Mouse (Mus musculus): ENCODE data around the gene Mcrip2.

The Mcrip2 gene

DNA sequence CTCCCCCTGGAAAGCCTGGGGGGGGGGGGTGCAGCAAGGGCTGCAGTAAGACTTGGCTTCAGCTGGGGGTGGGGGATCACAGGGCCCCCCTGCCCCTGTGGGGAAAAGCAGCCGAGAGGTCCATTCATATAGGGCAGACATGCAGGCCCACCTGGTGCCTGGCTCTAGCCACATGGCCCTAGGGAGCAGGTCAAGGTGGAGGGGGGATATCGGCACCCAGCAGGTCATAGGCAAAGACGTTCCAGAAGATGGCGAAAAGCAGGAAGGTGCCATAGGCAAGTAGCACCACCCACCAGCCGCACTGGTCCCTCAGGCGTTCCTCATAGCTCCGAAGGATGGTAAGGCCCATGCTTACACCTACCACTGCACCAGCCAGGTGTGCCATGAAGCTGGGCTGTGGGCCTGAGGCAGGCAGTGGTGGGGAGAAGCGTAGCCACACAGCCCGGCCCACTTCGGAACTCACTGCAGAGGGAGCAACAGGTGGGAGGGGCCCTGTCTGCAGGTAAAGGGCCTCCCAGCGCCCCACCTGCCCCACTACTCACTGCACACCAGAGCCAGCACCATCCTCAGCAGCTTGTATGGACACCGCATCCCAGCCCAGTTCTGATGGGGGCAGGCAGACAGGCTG lies 33.9 kb downstream of the Mcrip2 start:
- no peak for DNase-seq (ENCODE audit: inconsistent ontology term)

DNA sequence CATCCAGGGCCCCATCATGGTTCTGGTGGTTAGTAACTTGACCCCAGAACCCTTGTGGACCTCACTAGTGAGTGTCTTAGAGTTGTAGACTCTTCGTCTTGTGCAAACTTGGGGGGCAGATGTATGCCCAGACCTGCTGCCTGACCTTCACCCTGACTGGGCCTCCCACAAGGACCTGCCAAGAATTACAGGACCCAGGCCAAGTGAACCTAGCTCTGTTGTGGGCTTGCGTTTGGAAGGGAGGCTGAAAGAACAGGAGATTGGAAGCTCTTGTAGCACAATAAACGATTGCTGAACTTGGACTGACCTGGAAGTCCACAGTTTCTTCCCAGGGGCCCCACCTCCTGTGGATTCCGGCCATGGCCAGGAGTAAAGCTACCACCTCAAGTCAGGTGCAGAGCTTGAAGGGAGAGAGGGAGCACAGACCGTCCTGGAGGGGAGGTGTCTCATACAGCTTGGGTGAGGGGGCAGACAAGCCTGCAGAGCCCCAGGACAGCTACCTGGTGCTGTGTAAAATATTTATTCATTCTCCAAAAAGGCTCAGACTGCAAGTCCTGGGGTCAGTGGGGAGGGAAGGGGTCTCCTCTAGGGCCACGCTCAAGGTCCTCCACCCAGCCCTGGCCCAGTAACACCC lies 34.5 kb downstream of the Mcrip2 start:
- DNase-seq (ENCODE audit: inconsistent ontology term): no peak

DNA sequence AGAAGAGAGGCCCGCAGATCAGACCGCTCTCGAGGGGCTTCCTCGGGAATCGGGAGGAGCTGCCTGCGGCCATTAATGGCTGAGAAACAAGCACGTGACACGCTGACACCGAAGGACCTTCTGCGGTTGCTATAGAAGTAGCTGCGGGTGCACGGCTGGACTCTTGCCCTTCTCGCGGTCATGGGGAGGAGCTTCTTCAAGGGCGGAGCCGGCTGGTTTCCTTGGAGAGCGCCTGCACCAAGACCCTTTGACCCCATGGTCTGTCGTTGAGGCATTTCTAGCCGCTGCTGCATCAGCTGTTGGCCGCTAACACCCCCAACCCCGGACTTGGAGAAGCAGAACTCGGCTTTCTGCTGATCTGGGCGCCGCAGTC lies 35.3 kb downstream of the Mcrip2 start, which contains the start of gene Stub1:
Gene Stub1 (minus strand): TSS at position 114 of the 373 bp plus-strand sequence.
- DNase-seq (ENCODE audit: inconsistent ontology term): peak; percentile 95

DNA sequence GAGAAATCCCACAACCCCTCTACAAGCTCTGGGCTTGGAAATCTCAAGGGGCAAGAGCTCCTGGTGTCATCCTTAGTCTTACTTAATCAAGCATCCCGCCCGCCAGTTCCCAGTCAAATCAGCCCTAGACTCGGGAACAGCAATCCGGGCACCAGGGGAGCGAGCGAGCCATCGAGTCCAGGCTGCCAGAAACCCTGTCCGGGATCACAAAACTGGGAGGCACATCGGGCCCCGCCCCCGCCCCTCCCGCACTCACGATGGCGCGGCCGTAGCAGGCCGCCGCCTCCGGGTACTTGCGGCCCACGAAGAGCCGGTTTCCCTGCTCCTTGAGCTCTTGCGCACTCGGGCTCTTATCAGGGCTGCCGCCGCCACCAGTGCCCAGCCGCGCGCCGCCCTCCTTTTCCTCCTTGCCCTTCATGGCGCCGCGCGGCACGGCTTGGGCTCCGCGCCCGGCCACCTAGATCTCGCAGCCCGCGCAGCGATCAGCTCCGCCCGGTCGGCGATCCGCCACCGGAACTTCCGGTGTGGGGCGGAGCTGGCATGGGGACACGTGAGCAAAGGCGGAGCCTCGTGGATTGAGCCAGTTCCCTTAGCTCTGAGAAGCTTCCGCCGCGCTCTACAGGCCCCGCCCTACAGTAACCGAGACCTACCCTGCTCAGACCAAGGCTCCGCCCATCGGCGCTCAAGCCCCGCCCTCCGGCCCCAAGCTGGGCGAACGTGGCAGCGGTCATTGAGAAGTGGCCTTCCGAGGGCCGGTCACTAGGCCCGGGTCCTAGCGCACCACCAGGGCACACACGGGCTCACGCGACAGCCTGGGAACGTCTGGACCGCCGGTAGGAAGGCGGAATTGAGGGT lies 35.9 kb downstream of the Mcrip2 start:
- DNase-seq (ENCODE audit: inconsistent ontology term): peak; percentile 100

DNA sequence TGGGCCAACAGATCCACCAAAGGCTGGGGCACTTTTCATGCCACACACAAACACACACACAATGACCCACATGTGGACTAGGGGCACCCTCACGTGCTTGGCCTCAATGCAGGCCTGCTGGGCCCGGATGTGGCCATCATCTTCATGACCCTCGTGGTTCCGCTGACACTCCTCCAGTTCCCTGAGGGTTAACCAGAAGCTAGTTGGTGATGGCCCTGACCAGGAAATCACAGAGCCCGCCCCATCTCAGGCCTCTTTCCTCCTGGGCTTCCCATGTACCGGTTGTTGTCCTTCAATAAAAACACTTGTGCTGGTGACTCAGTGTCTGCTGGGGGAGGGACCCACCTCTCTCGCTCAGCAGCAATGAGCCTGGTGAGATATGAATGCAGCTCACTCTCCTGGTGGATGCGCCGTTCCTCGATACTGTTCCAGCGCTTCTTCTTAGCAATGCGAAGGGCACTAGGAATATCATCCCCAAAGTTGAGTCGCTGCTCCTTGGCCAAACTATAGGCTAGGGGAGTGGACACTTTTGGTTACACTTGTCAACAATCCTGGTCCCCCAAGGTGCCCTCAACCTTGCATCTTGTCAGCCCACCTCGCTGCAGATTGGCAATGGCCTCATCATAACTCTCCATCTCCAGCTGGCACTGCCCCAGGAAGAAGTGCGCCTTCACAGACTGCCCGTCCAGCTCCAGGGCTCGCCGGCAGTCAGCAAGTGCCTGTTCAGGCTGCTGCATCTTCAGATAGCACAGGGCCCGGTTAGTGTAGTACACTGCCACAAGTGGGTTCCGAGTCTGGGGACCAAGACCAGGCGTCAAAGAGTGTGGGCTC lies 36.9 kb downstream of the Mcrip2 start:
- no peak for DNase-seq (ENCODE audit: inconsistent ontology term)

DNA sequence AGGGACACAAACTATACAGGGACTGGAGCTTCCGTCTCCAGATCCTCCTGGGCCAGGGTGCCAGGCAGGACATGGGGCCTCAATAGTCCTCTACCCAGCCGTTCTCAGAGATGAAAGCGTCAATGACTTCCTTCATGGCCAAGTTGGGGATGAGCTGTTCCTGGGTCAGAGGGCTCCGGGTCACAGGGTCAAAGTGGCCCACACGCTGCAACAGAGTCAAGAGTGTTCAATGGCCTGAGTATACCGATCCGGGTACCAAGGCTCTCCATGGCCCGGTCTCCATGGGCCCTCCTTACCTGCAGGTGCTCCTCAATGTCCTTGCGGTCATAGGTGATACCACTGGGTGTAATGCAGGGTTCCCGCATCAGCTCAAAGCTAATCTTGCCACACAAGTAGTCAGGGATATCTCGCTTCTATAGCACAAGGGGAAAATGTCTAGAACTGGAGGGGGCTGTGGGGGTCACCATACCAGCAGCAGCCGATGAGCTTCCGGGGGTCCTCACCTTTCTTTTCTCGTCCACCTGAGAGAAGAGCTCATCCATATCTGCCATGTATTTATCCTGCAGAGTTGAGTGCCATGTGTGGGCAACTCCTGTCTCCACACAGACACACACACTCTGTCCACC lies 37.6 kb downstream of the Mcrip2 start:
- no peak for DNase-seq (ENCODE audit: inconsistent ontology term)

DNA sequence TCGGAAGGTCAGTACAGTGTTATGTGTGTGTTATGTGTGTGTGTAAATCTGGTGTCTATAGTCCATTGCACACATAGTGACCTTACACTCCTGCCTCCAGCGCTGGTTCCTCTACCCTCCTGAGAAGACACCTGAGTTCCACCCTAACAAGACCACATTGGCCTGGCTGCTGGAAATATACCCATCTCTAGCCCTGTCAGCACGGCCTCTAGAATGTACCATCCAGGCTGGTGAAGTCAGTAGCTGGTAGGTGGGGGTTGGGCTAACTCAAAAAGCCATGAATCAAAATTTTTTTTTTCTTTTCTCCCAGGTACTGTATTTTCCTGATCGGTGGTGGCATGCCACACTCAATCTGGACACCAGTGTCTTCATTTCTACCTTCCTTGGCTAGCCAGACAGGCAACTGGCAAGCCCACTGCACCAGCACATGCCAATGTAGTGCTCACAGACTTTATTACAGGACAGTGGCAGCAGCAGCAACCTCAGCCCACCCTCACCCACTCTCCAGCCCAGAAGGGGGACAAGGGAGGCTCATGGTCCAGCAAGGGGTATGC lies 38.3 kb downstream of the Mcrip2 start:
- DNase-seq (ENCODE audit: inconsistent ontology term): no peak

DNA sequence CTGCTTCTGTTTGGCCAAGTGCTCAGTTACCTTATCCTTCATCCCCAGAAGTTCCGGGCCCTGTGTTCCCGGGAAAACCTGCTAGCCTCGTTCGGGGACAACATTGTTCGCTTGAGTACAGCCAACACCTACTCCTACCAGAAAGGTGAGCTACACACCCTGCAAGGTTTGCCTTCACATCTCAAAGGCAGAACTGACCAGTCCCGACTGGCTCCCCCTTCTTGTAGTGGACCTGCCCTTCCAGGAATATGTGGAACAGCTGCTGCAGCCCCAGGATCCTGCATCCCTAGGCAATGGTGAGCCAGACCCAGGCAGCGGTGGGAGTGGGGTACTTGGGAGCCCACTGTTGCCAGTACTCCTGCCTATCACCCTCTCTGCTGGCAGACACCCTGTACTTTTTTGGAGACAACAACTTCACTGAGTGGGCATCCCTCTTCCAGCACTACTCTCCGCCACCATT lies 39.0 kb downstream of the Mcrip2 start:
- DNase-seq (ENCODE audit: inconsistent ontology term): no peak

DNA sequence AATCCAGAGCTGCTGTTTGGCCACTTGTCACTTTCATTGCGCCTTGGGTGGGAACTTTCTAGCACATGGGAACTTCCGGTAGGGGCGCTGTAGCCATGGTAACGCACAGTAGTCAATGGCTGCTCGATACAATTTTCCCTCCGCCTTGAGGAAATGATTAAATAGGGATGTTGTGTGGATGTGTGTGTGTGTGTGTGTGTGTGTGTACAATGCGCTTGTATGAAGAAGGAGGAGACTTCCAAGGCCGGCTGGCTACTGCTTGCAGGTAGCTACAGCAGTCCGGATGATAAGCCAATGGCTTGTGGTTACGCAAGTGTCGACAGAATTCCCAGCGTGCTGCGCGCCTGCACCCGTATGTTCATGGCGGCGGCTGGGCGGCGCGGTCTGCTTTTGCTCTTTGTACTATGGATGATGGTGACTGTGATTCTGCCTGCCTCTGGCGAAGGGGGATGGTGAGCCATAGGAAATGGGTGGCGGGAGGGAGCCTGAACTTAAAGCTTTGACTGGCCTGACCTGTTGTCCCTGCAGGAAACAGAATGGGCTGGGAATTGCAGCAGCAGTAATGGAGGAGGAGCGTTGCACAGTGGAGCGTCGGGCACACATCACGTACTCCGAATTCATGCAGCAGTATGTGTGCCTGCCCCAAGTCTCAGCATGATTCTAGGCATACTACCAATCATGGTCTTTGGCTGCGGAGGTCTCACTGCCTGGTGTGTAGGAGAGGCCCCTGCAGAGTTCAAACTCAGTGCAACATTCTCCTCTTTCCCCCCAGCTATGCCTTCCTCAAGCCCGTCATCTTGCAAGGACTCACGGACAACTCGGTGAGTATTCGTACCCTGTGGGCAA lies 39.6 kb downstream of the Mcrip2 start, which contains the start of gene Jmjd8:
Gene Jmjd8 (plus strand): TSS at position 156 of the 846 bp plus-strand sequence.
- peak; percentile 76 for DNase-seq (ENCODE audit: inconsistent ontology term)

DNA sequence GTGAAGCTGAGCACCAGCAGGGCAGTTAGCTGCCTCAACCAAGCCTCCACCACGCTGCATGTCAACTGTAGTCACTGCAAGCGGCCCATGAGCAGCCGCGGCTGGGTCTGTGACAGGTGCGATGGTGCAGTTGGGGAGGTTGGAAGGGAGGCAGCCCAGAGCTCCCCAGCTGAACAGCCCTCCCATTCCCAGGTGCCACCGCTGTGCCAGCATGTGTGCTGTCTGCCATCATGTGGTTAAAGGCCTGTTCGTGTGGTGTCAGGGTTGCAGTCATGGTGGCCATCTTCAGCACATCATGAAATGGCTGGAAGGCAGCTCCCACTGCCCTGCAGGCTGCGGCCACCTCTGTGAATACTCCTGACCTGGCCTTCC lies 40.4 kb downstream of the Mcrip2 start:
- DNase-seq (ENCODE audit: inconsistent ontology term): no peak

DNA sequence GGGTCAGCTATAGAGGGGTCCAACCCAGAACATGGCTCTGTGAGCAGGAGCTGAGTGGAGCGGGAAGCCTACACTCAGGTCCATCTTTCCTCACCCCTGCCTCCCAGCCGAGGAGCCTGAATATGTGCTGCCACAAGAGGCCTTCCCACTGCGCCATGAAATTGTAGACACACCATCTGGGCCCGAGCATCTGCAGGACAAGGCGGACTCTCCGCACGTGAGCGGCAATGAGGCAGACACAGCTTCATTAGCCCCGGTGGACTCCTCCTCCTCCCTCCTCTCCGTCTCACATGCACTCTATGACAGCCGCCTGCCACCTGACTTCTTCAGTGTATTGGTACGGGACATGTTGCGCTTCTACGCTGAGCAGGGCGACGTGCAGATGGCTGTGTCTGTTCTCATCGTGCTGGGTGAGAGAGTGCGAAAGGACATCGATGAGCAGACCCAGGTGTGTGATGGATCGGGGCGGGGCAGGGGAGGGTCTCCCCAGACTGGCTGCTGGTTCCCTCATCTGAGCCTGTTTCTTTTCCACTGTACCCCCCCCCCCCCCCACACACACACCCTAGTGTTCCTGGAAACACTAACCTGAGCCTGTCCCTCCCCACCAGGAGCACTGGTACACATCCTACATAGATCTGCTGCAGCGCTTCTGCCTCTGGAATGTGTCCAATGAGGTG lies 40.9 kb downstream of the Mcrip2 start:
- DNase-seq (ENCODE audit: inconsistent ontology term): no peak

DNA sequence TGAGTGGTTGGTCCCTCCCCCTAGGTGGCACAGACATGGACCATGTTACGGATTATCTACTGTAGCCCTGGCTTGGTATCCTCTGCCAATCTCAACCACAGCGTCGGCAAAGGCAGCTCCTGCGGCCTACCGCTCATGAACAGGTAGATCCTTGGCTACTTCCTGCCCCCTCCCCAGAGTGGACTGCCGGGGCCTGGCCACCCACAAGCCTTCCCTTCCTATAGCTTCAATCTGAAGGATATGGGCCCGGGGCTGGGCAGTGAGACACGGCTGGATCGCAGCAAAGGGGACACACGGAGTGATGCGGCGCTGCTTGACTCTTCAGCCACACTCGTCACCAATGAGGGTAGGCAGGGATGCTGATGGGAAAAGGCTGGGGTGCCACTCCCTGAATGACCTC lies 41.6 kb downstream of the Mcrip2 start:
- DNase-seq (ENCODE audit: inconsistent ontology term): no peak

DNA sequence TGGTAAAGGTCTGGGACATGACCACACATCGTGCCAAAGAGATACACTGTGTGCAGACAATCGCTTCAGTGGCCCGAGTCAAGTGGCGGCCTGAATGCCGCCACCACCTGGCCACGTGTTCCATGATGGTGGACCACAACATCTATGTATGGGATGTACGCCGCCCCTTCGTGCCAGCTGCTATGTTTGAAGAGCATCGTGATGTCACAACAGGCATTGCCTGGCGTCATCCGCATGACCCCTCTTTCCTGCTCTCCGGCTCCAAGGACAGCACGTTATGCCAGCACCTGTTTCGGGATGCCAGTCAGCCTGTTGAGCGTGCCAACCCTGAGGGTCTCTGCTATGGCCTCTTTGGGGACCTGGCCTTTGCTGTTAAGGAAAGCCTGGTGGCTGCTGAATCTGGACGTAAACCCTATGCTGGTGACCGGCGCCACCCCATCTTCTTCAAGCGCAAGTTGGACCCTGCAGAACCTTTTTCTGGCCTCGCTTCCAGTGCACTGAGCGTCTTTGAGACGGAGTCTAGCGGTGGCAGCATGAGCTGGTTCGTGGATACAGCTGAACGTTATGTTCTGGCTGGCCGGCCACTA lies 42.5 kb downstream of the Mcrip2 start:
- no peak for DNase-seq (ENCODE audit: inconsistent ontology term)

DNA sequence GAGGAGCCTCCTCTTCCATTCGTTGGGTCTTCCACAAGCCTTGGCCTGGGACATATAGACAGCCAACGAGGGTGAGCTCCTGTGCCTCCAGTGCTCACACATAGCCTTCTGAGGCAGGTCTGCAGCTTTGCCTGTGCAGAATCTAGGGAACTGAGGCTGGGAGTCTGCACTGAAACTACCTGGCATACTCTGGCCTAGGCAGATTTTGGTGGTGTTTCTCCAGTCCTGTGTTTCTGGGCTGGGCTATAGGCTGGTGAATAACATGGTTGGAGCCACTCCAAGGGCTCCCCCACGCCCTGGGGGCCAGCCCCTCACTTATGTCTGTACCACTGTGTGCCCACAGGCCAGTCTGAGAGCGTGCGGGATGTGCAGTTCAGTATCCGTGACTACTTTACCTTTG lies 43.3 kb downstream of the Mcrip2 start:
- no peak for DNase-seq (ENCODE audit: inconsistent ontology term)

DNA sequence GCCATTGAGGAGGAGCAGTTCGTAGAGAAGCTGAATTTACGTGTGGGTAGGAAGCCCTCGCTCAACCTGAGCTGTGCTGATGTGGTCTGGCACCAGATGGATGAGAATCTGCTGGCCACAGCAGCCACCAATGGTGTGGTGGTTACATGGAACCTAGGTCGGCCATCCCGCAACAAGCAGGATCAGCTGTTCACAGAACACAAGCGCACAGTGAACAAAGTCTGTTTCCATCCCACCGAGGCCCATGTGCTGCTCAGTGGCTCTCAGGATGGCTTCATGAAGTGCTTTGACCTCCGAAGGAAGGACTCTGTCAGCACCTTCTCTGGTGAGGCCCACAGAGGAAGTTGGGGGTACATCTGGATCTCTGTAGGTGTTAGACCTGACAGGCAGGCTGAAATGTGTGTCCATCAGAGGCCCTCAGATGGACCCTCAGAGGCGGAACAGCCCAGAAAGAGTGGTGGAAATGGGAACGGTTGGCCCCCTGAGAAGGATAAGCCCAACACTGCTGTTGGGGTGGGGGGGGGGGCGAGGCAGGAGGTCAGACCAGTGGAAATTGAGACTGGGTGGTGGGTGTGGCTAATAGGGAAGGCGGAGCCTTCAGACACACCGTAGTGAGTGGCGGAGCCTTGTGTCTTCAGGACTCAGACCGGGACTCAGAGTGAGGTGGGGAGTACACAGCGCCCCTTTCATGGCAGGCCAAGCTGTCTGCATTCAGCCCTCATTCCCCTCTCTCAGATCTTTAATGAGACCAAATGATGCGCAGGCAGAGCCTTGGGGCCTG lies 44.0 kb downstream of the Mcrip2 start:
- DNase-seq (ENCODE audit: inconsistent ontology term): no peak

DNA sequence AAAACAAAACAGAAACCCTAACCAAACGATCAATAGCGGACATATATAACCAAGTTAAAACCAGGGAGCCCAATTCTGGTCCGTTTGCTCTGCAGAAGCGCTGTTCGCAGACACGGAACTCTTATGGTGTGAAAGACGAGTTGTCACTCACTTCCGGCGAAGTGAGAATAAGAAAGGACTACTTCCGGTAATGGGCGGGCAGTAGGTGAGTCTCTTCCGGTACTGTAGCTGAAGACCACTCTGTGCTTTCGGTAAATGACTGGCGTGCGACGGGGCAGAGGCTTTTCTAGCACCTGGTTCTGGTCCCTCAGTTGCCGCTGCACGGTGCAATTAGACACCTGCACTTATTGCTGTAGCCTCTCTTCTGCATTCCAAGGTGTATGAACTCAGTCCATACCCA lies 45.1 kb downstream of the Mcrip2 start, which contains the start of gene Wdr24:
Gene Wdr24 (plus strand): TSS at position 176 of the 400 bp plus-strand sequence.
- peak; percentile 64 for DNase-seq (ENCODE audit: inconsistent ontology term)

DNA sequence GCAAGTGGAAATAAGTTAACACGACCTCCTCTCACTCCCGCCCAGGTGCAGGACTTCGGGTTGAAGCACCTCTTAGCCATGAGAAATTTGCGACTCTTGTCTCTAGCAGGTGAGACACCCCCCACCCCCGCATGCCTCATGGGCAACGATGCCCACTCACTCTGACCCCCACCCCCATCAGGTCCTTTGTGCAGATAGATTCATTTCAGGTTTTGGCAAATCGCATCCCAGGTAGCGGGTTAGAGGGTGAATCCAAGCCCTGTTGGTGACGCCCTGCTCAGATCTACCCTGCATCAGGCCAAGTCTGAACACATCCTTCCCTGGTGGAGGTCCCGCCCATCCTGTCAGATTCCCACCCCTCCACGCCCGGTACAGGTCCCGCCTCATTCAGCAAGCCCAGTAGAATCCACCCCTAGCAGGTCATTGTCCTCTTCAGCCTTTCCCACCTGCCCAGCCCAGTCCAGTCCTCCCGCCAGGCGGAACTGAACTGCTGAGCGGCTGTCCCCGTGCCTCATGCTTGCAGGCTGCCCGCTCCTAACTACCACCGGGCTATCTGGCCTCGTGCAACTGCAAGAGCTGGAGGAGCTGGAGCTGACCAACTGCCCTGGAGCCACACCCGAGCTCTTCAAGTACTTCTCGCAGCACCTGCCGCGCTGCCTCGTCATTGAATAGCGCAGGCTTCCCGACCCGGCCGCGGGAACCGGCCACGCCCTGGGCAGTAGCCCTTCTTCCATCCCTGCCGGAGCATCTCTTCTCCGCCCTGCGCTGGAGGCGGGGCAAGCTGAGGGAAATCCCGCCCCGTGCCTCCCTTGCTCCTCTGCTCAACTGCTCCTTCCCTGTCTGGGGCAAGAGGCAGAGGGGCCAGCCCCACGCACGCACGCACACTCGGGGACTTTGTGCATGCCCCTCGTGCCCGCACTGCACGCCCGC lies 49.4 kb downstream of the Mcrip2 start:
- DNase-seq (ENCODE audit: inconsistent ontology term): no peak
